Mouse (Mus musculus): ENCODE data around the gene Hecw2. TPM values are rescaled to one million over a fixed set of nuclear protein-coding genes. Genes with fewer than 3 reads are reported as not detected.

The Hecw2 gene
- total RNA-seq, 2 experiments from 2014 or later: 55.2 to 57.4 TPM

DNA sequence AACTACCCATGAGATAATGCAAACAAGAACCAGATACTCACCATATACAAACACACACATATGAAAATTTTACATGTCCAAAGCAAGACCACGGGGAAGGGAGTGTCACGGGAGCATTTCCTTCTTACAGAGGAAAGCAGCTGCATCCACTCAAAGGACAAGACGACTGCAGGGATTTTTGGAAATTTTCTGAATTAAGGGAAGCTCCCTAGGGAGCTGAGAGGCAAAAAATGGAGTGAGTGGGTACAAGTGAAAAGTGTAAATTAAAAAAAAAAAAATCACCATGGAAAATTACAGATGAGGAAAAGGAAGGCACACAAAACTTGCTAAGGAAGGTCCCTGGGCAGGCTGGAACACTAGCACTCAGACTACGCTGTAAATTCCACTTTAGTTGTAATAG lies 353.9 kb downstream of the Hecw2 start:
- no peak overlapping the region for H3K27ac ChIP-seq
- no peak overlapping the region for H3K4me3 ChIP-seq
- TF ChIP-seq CTCF (IDR thresholded peaks at IDR 0.05): no peak
- intact Hi-C loops (cut with DNase I): no loop called here
- no peak for DNase-seq (ENCODE audit: extremely low spot score in 1 of 2, low spot score in 2 of 2)

DNA sequence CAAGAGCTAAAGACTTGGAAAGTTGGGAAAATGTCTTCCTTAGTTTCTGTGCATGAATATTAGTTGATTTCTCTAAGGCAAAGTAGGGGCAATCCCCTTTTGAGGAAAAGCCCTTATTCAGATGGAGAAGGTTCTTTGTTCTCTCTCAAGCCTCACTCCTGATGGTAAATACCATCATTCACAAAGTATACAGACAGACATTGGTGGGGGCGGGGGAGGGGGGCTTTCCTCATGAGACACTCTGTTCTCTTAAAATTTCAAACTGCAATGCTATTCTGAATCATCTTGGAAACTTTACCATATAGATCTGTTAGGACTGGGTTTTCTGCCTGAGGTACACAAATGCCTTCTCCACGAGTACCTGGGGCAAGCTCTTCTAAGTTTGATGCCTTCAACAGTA lies 355.6 kb downstream of the Hecw2 start:
- no peak overlapping the region for H3K27ac ChIP-seq
- intact Hi-C loops (cut with DNase I): no loop called here
- DNase-seq (ENCODE audit: extremely low spot score in 1 of 2, low spot score in 2 of 2): no peak
- H3K4me3 ChIP-seq: no peak overlapping the region
- no peak for TF ChIP-seq CTCF (IDR thresholded peaks at IDR 0.05)

GRCm38 (mm10) chr1:53838182-53838859 lies 356.6 kb downstream of the Hecw2 start:
- DNase-seq (ENCODE audit: extremely low spot score in 1 of 2, low spot score in 2 of 2): no peak
- Histone ChIP-seq H3K4me3 (no peak overlapping the region), H3K27ac (no peak overlapping the region)
- intact Hi-C loops (cut with DNase I): no loop called here
- TF ChIP-seq CTCF (IDR thresholded peaks at IDR 0.05): no peak

DNA sequence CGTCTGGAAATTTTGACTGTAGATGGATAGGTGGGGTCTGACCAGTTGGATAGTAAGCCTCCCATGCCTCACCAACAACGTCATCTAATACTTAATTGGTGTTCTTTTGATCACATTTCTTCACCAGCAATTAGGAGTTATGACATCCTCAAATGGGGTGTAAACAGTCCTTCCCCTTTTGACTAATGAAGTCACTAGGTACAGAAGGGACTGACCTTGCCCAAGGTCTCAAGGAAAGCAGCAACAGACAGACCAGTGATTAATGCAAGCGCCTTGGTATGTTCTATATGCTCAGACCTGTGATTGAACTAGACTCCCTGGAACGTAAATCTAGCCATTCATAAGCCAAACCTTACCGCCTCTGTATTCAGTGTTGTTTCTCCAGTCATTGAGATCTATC lies 364.7 kb downstream of the Hecw2 start:
- no peak for DNase-seq (ENCODE audit: extremely low spot score in 1 of 2, low spot score in 2 of 2)
- Histone ChIP-seq H3K27ac (no peak overlapping the region), H3K4me3 (no peak overlapping the region)
- intact Hi-C loops (cut with DNase I): no loop called here
- TF ChIP-seq CTCF (IDR thresholded peaks at IDR 0.05): no peak

GRCm38 (mm10) chr1:53829089-53829488 lies 365.9 kb downstream of the Hecw2 start:
- no peak for TF ChIP-seq CTCF (IDR thresholded peaks at IDR 0.05)
- DNase-seq (ENCODE audit: extremely low spot score in 1 of 2, low spot score in 2 of 2): no peak
- intact Hi-C loops (cut with DNase I): no loop called here

DNA sequence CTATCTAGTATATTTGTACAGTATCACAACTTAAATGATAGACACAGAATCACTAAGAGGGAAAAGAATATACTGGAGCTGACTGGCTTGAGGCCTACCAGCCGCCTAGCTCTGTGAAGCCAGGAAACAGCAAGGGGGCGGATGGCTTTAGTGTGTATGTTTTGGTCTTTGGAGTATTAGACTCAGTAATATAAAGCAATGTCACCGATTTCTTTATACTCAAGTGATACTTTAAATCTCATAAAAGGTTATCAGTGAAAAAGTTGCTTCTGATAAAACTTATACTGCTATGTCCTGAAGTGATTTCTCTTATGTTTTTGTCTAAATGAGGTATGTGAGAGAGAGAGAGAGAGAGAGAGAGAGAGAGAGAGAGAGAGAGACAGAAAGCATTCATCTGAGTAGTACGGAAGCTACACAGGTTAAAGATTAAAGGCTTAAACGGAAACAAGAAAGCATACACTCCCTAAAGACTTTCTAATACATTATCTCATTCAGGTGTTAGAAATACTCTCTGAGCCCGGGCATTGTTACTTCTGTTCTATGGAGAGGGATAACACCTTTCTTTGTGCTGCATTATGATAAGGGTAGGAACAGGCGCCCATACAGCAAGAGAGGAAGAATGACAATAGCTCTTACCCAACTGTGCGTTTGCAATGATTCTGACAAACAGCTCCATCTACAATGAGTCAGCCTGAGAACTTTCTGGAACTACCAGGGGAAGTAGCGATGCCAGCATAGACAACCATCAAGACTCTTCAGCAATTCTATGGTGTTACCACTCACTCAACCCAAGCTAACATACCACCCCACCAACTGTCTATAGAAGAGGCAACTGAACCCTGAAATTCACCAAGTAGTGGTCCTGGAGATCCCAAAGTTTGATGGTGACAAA lies 370.3 kb downstream of the Hecw2 start:
- no peak for DNase-seq (ENCODE audit: extremely low spot score in 1 of 2, low spot score in 2 of 2)
- H3K4me3 ChIP-seq: no peak overlapping the region
- H3K27ac ChIP-seq: peak overlapping the region; percentile 70; the same call in 1 of the 2 replicates
- intact Hi-C loops (cut with DNase I): no loop called here
- TF ChIP-seq CTCF (IDR thresholded peaks at IDR 0.05): no peak

More at GRCm38 (mm10) chr1:53829089-53829488, 365.9 kb downstream of the Hecw2 start:
- H3K4me3 ChIP-seq: no peak overlapping the region
- no peak overlapping the region for H3K27ac ChIP-seq

DNA sequence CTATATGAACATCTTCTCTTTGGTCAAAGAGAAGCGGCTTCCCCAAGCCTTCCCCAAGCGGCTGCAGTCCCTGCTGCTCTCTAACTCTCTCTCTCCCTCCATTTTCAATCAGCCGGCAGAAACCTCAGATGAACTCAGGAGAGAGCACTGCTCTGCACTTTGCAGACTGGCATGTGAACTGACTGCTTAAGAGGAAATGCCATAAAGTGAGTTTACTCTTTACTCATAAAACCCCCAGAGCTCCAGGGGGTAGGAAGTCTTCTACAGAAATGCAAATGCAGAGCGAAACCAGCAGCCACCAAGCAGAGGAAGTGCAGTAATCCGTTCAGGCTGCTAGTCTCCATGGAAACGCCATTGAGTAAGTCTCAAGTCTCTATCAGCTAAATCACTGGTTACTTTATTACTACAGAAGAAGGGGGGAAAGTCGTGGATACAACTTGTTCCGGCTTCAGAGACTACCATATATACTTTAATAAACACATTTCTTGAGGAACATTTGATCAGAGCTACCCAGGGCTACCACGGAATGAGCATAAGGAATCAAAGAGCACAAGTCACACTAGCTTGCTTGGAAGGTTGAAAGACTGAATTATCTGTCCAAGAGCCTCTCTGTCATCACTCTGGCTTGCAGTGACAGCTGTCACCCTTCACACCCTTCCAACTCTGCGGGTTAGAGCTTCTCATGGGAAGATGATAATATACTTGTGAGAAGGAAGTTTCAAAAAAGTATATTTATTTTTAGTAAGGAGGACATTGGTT lies 371.1 kb downstream of the Hecw2 start:
- no peak for TF ChIP-seq CTCF (IDR thresholded peaks at IDR 0.05)
- intact Hi-C loops (cut with DNase I): no loop called here
- Histone ChIP-seq H3K4me3 (peak overlapping the region; percentile 14; the same call in 1 of the 2 replicates), H3K27ac (peak overlapping the region; percentile 70)
- DNase-seq (ENCODE audit: extremely low spot score in 1 of 2, low spot score in 2 of 2): peak in 1 of 2 experiments; percentile 24

DNA sequence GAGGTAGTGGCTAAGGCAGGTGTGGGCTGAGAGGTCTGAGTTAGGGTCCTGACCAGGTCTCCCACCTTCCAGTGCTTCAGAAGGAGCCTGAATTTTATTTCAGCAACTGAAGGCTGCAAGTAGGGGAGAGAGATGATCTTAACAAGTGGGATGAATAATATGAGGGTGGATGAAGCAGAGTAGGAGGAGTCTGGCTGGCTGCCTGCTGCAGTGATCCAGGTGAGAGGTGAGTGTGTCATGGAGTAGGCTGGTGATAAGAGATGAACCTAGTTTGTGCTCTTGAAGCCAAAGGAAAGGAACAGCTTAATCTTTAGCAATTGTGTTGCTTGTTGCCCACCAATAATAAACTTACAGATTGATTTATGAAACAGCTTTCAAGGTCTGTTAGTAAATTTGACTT lies 373.0 kb downstream of the Hecw2 start:
- DNase-seq (ENCODE audit: extremely low spot score in 1 of 2, low spot score in 2 of 2): no peak
- TF ChIP-seq CTCF (IDR thresholded peaks at IDR 0.05): no peak
- intact Hi-C loops (cut with DNase I): no loop called here

DNA sequence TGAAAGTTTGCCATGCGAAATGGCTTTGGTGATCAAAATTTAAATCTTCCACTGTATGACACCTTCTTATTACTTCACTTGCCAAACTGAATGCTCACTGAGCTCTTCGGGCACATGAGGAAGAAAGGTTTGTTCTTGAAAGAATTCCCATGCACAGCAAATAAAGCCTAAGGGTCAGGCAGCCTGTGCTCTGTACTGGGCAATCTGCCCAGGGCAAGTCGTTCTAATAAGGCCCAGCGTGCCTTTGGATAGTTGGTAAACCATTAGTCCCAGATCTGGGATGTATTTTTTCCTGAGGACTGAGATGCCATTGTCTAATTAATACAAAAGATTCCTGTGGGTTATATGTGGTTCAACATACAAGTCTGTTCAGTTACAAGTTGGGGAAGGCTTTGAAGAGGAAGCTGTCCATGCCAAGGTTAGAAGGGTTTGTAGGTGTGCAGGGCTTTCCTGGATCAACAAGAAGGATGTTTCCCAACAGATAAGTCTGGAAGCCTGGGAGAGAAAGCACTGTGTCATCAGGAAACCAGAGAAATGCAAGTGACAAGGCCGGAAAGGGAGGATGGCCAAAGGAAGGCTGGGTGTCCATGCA lies 374.8 kb downstream of the Hecw2 start:
- H3K27ac ChIP-seq: no peak overlapping the region
- no peak for DNase-seq (ENCODE audit: extremely low spot score in 1 of 2, low spot score in 2 of 2)
- no peak for TF ChIP-seq CTCF (IDR thresholded peaks at IDR 0.05)
- no peak overlapping the region for H3K4me3 ChIP-seq
- intact Hi-C loops (cut with DNase I): no loop called here

More for the DNA sequence above, 373.0 kb downstream of the Hecw2 start:
- Histone ChIP-seq H3K4me3 (no peak overlapping the region), H3K27ac (no peak overlapping the region)

- no peak overlapping the region for H3K27ac ChIP-seq
- no peak for DNase-seq (ENCODE audit: extremely low spot score in 1 of 2, low spot score in 2 of 2)
- no peak for TF ChIP-seq CTCF (IDR thresholded peaks at IDR 0.05)
- no peak overlapping the region for H3K4me3 ChIP-seq
- intact Hi-C loops (cut with DNase I): no loop called here
Measured at GRCm38 (mm10) chr1:53818072-53818862, 376.7 kb downstream of the Hecw2 start.

DNA sequence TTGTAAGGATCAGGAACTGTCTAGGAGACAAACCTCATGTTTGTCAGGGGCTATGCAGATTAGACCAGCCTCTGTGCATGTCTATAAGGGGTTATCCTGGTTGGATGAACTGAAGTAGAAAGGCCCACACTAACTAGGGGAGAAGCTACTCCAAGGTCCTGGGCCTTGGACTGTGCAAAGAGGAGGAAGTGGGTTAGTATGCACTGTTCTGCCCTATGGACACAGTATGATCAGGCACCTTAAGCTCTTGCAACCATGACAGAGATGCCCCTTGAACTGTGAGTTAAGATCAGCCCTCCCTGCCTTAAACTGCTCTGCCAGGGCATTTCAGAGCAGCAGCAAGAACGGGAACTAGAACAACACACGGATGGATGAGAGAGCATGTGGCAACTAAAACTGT lies 378.6 kb downstream of the Hecw2 start:
- TF ChIP-seq CTCF (IDR thresholded peaks at IDR 0.05): no peak
- intact Hi-C loops (cut with DNase I): no loop called here
- Histone ChIP-seq H3K27ac (no peak overlapping the region), H3K4me3 (no peak overlapping the region)
- no peak for DNase-seq (ENCODE audit: extremely low spot score in 1 of 2, low spot score in 2 of 2)

Data from left cerebral cortex, adult 2 months (tissue).